Mouse (Mus musculus) limb, embryonic 10.5 days (tissue): ENCODE measurements around the gene Siah1a. TPM values are rescaled to one million over a fixed set of nuclear protein-coding genes. Genes with fewer than 3 reads are reported as not detected.

Experiments used
- DNase-seq: peaks from one replicate; pipeline ENCODE4 v3.0.0-alpha.2; 2017; ENCODE audit warnings: low spot score
- H3K27ac ChIP-seq: fragments of 300-500 bp; sonication (generic); 2 replicates; pipeline ENCODE4 v1.5.1; 2016; ENCODE audit warnings: mild to moderate bottlenecking
- H3K27me3 ChIP-seq: fragments of 300-500 bp; sonication (generic); 2 replicates; pipeline ENCODE4 v1.6.1; 2016; ENCODE audit warnings: low read depth, mild to moderate bottlenecking; ENCODE audit not compliant: poor library complexity, severe bottlenecking
- H3K36me3 ChIP-seq: fragments of 300-500 bp; sonication (generic); 2 replicates; pipeline ENCODE4 v1.6.1; 2016; ENCODE audit warnings: mild to moderate bottlenecking, moderate library complexity
- H3K4me1 ChIP-seq: fragments of 300-500 bp; sonication (generic); 2 replicates; pipeline ENCODE4 v1.6.1; 2016
- H3K4me3 ChIP-seq: fragments of 300-500 bp; sonication (generic); 2 replicates; pipeline ENCODE4 v1.5.1; 2016; ENCODE audit warnings: mild to moderate bottlenecking, moderate library complexity
- H3K9me3 ChIP-seq: fragments of 300-500 bp; sonication (generic); replicated peaks from 2 replicates; pipeline ENCODE4 v1.6.1; 2016; ENCODE audit warnings: mild to moderate bottlenecking
- WGBS: fragments of 180-500 bp; shearing (Covaris S2); methylation state at CpG from one replicate; pipeline ENCODE4 v1.1.7; 2016; 5-methylcytosine and 5-hydroxymethylcytosine counted together
- polyA plus RNA-seq: library from polyadenylated mRNA; unstranded; fragments of >200 nt; fragmentation: Nextera tagmentation; extraction: Ambion mirVana; gene quantifications from 2 replicates; pipeline ENCODE4 v1.2.1, GENCODE M21; 2016

The Siah1a gene
- polyA plus RNA-seq, 1 experiment from 2014 or later = 56.1 TPM

GRCm38 (mm10) chr8:86713407-86714188 lies 32.1 kb downstream of the Siah1a start:
- no peak overlapping the region for H3K27ac ChIP-seq
- H3K4me1 ChIP-seq = no peaks in the 10 kb centered on the region
- H3K27me3 ChIP-seq = no peaks in the 10 kb centered on the region
- H3K4me3 ChIP-seq = no peak overlapping the region
- DNase-seq = no peak
- no peaks in the 10 kb centered on the region for H3K9me3 ChIP-seq
- peaks cover 51% of the 10 kb centered on the region for H3K36me3 ChIP-seq
- WGBS = 80% methylated on average over 14 of the region's 14 CpGs

- Histone ChIP-seq H3K36me3 (peaks cover 41% of the 10 kb centered on the region), H3K4me1 (no peaks in the 10 kb centered on the region), H3K27me3 (no peaks in the 10 kb centered on the region), H3K4me3 (no peak overlapping the region), H3K27ac (no peak overlapping the region), H3K9me3 (no peaks in the 10 kb centered on the region)
- 91% methylated on average over 3 of the region's 3 CpGs for WGBS
- DNase-seq = no peak
Measured at GRCm38 (mm10) chr8:86712594-86712993, 33.1 kb downstream of the Siah1a start.

GRCm38 (mm10) chr8:86707873-86708272 lies 37.9 kb downstream of the Siah1a start:
- Histone ChIP-seq H3K27ac (no peak overlapping the region), H3K4me3 (no peak overlapping the region), H3K4me1 (no peaks in the 10 kb centered on the region), H3K27me3 (no peaks in the 10 kb centered on the region), H3K9me3 (no peaks in the 10 kb centered on the region), H3K36me3 (0 out of 2 replicates have a peak, but pooled peaks cover 12% of the 10 kb centered on the region)
- no peak for DNase-seq
- 77% methylated on average over 4 of the region's 4 CpGs for WGBS

GRCm38 (mm10) chr8:86706756-86707155 lies 39.0 kb downstream of the Siah1a start:
- Histone ChIP-seq H3K4me3 (no peak overlapping the region), H3K27me3 (no peaks in the 10 kb centered on the region), H3K36me3 (0 out of 2 replicates have a peak, but pooled peaks cover 12% of the 10 kb centered on the region), H3K27ac (no peak overlapping the region), H3K9me3 (no peaks in the 10 kb centered on the region), H3K4me1 (no peaks in the 10 kb centered on the region)
- WGBS = 89% methylated on average over 5 of the region's 5 CpGs
- DNase-seq = no peak

GRCm38 (mm10) chr8:86705317-86705716 lies 40.4 kb downstream of the Siah1a start:
- 84% methylated on average over 3 of the region's 3 CpGs for WGBS
- 0 out of 2 replicates have a peak, but pooled peaks cover 5% of the 10 kb centered on the region for H3K36me3 ChIP-seq
- no peak for DNase-seq
- no peak overlapping the region for H3K4me3 ChIP-seq
- H3K4me1 ChIP-seq = no peaks in the 10 kb centered on the region
- H3K9me3 ChIP-seq = no peaks in the 10 kb centered on the region
- no peak overlapping the region for H3K27ac ChIP-seq
- H3K27me3 ChIP-seq = no peaks in the 10 kb centered on the region

GRCm38 (mm10) chr8:86702453-86702852 lies 43.3 kb downstream of the Siah1a start:
- peaks cover 4% of the 10 kb centered on the region; the same call in 1 of the 2 replicates for H3K36me3 ChIP-seq
- H3K27me3 ChIP-seq = no peaks in the 10 kb centered on the region
- H3K4me1 ChIP-seq = no peaks in the 10 kb centered on the region
- no peak overlapping the region for H3K27ac ChIP-seq
- WGBS = 92% methylated on average over 3 of the region's 3 CpGs
- no peaks in the 10 kb centered on the region for H3K9me3 ChIP-seq
- no peak for DNase-seq
- no peak overlapping the region for H3K4me3 ChIP-seq

GRCm38 (mm10) chr8:86699471-86699870 lies 46.3 kb downstream of the Siah1a start:
- no peaks in the 10 kb centered on the region for H3K4me1 ChIP-seq
- H3K27ac ChIP-seq = no peak overlapping the region

GRCm38 (mm10) chr8:86698811-86699421 lies 46.8 kb downstream of the Siah1a start:
- Histone ChIP-seq H3K36me3 (peaks cover 4% of the 10 kb centered on the region; the same call in 1 of the 2 replicates), H3K27me3 (no peaks in the 10 kb centered on the region), H3K4me1 (no peaks in the 10 kb centered on the region), H3K9me3 (no peaks in the 10 kb centered on the region), H3K27ac (no peak overlapping the region), H3K4me3 (no peak overlapping the region)
- DNase-seq = no peak
- 65% methylated on average over 1 of the region's 1 CpGs for WGBS

More at GRCm38 (mm10) chr8:86699471-86699870, 46.3 kb downstream of the Siah1a start:
- 93% methylated on average over 12 of the region's 12 CpGs for WGBS
- DNase-seq = no peak
- Histone ChIP-seq H3K36me3 (peaks cover 4% of the 10 kb centered on the region; the same call in 1 of the 2 replicates), H3K9me3 (no peaks in the 10 kb centered on the region), H3K4me3 (no peak overlapping the region), H3K27me3 (no peaks in the 10 kb centered on the region)

GRCm38 (mm10) chr8:86695703-86696102 lies 50.0 kb downstream of the Siah1a start:
- H3K4me1 ChIP-seq = no peaks in the 10 kb centered on the region
- no peaks in the 10 kb centered on the region for H3K9me3 ChIP-seq
- peaks cover 7% of the 10 kb centered on the region for H3K36me3 ChIP-seq
- no peak overlapping the region for H3K4me3 ChIP-seq
- WGBS = 94% methylated on average over 2 of the region's 2 CpGs
- DNase-seq = no peak
- H3K27ac ChIP-seq = no peak overlapping the region
- no peaks in the 10 kb centered on the region for H3K27me3 ChIP-seq

GRCm38 (mm10) chr8:86694011-86694410 lies 51.7 kb downstream of the Siah1a start:
- WGBS = 100% methylated on average over 1 of the region's 1 CpGs
- Histone ChIP-seq H3K36me3 (peaks cover 3% of the 10 kb centered on the region; the same call in 1 of the 2 replicates), H3K27ac (no peak overlapping the region), H3K4me3 (no peak overlapping the region), H3K9me3 (no peaks in the 10 kb centered on the region), H3K27me3 (no peaks in the 10 kb centered on the region), H3K4me1 (no peaks in the 10 kb centered on the region)
- DNase-seq = no peak

- H3K27ac ChIP-seq = no peak overlapping the region
- WGBS = 97% methylated on average over 1 of the region's 1 CpGs
- no peaks in the 10 kb centered on the region for H3K9me3 ChIP-seq
- H3K27me3 ChIP-seq = no peaks in the 10 kb centered on the region
- H3K4me3 ChIP-seq = no peak overlapping the region
- H3K36me3 ChIP-seq = peaks cover 6% of the 10 kb centered on the region
- no peaks in the 10 kb centered on the region for H3K4me1 ChIP-seq
- no peak for DNase-seq
Measured at GRCm38 (mm10) chr8:86692107-86692506, 53.6 kb downstream of the Siah1a start.

GRCm38 (mm10) chr8:86686629-86687028 lies 59.1 kb downstream of the Siah1a start:
- no peak for DNase-seq
- H3K27ac ChIP-seq = no peak overlapping the region
- no peaks in the 10 kb centered on the region for H3K27me3 ChIP-seq
- 84% methylated on average over 3 of the region's 3 CpGs for WGBS
- no peak overlapping the region for H3K4me3 ChIP-seq
- peaks cover 6% of the 10 kb centered on the region for H3K36me3 ChIP-seq
- no peaks in the 10 kb centered on the region for H3K4me1 ChIP-seq
- no peaks in the 10 kb centered on the region for H3K9me3 ChIP-seq
